Mouse (Mus musculus): ENCODE results near the gene Anxa1. TPM values are rescaled to one million over a fixed set of nuclear protein-coding genes. Genes with fewer than 3 reads are reported as not detected.

Gene Anxa1
- polyA plus RNA-seq (2012; rRNA removed), result 6.1 and 9.1 TPM in 2 replicates
- polyA plus RNA-seq (2014; fragmentation: Nextera tagmentation; extraction: Ambion mirVana), result 34.8 and 43.8 TPM in 2 replicates

DNA sequence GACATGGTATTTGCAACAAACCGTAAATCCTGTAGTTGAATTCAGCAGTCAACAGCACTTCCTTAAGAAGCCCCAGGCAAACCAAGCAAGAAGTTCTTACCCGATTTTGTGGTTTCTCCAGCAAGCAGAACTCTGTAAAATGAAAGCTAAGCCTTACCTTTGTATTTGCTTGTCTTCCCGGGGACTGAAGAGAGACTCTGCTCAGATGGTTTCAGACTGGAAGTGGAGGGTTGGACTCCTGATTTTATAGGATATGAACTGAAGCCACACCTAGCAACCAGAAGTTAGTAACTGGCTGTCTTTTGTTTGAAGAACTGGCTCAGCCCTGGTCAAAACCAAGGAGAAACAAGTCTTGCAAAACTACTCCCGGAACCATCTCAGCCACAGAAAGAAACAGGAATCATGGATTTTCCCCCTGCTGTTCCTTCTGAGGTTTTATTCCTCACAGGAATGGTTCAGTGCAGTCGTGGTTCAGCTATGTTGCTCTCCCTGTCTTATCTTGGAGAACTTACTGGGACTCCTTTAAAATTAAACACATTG is at the start of gene Anxa1:
Gene Anxa1, minus strand, starts transcription at position 490 of the 540 bp plus-strand sequence.
- TF ChIP-seq CTCF (IDR thresholded peaks at IDR 0.05; ENCODE audit: low read depth) (no peak), EP300 (IDR thresholded peaks at IDR 0.05; ENCODE audit: low read depth) (no peak)
- no peak within 1 kb of the TSS for H3K9ac ChIP-seq (replicated peaks)
- H3K4me3 ChIP-seq (ENCODE audit: insufficient read depth in 1 of 2, low read depth in 2 of 2, low read length in 2 of 2), result peak within 1 kb of the TSS in 1 of 2 experiments; percentile 12; a peak in 3 of 4 replicates
- no peaks in the 10 kb centered on the region for H3K27me3 ChIP-seq (ENCODE audit: control insufficient read depth, insufficient read depth, low read length)
- no peak for ATAC-seq (ENCODE audit: insufficient read depth)
- no peak within 1 kb of the TSS for H3K27ac ChIP-seq
- no peak within 1 kb of the TSS for H3K4me2 ChIP-seq (ENCODE audit: low read depth)
- peak in 1 of 3 experiments; percentile 10 for DNase-seq (ENCODE audit: low read depth in 3 of 3, low spot score in 3 of 3)
- H3K4me1 ChIP-seq (replicated peaks; ENCODE audit: control insufficient read depth in 2 of 2, insufficient read depth in 2 of 2, low read length in 1 of 2), result no peaks in the 10 kb centered on the region
- no peaks in the 10 kb centered on the region for H3K9me3 ChIP-seq (ENCODE audit: control insufficient read depth, low read length)
- no peaks in the 10 kb centered on the region for H3K36me3 ChIP-seq (replicated peaks; ENCODE audit: control insufficient read depth, insufficient read depth, low read depth)
- WGBS (ENCODE audit: insufficient replicate concordance), result 5% methylated on average over 5 of the region's 5 CpGs

GRCm38 (mm10) chr19:20437043-20437442 is 46.3 kb upstream of the Anxa1 start:
- ATAC-seq (ENCODE audit: insufficient read depth) (no peak), DNase-seq (ENCODE audit: low read depth in 3 of 3, low spot score in 3 of 3) (no peak)
- Histone ChIP-seq H3K4me3 (ENCODE audit: insufficient read depth in 1 of 2, low read depth in 2 of 2, low read length in 2 of 2) (no peak overlapping the region), H3K36me3 (replicated peaks; ENCODE audit: control insufficient read depth, insufficient read depth, low read depth) (no peaks in the 10 kb centered on the region), H3K9me3 (ENCODE audit: control insufficient read depth, low read length) (no peaks in the 10 kb centered on the region), H3K27me3 (ENCODE audit: control insufficient read depth, insufficient read depth, low read length) (no peaks in the 10 kb centered on the region), H3K9ac (replicated peaks) (no peak overlapping the region), H3K4me2 (ENCODE audit: low read depth) (no peak overlapping the region), H3K4me1 (replicated peaks; ENCODE audit: control insufficient read depth in 2 of 2, insufficient read depth in 2 of 2, low read length in 1 of 2) (no peaks in the 10 kb centered on the region), H3K27ac (no peak overlapping the region)
- WGBS (ENCODE audit: insufficient replicate concordance), result 34% methylated on average over 5 of the region's 5 CpGs
- TF ChIP-seq EP300 (IDR thresholded peaks at IDR 0.05; ENCODE audit: low read depth), result no peak
- no peak for TF ChIP-seq CTCF (IDR thresholded peaks at IDR 0.05; ENCODE audit: low read depth)

GRCm38 (mm10) chr19:20434541-20434940 is 43.8 kb upstream of the Anxa1 start:
- Histone ChIP-seq H3K4me1 (replicated peaks; ENCODE audit: control insufficient read depth in 2 of 2, insufficient read depth in 2 of 2, low read length in 1 of 2) (no peaks in the 10 kb centered on the region), H3K36me3 (replicated peaks; ENCODE audit: control insufficient read depth, insufficient read depth, low read depth) (no peaks in the 10 kb centered on the region), H3K27ac (no peak overlapping the region), H3K27me3 (ENCODE audit: control insufficient read depth, insufficient read depth, low read length) (no peaks in the 10 kb centered on the region), H3K4me2 (ENCODE audit: low read depth) (no peak overlapping the region), H3K9ac (replicated peaks) (no peak overlapping the region), H3K4me3 (ENCODE audit: insufficient read depth in 1 of 2, low read depth in 2 of 2, low read length in 2 of 2) (no peak overlapping the region), H3K9me3 (ENCODE audit: control insufficient read depth, low read length) (no peaks in the 10 kb centered on the region)
- DNase-seq (ENCODE audit: low read depth in 3 of 3, low spot score in 3 of 3) (peak in 2 of 3 experiments; percentile 6 to 29), ATAC-seq (ENCODE audit: insufficient read depth) (no peak)
- 4% methylated on average over 3 of the region's 3 CpGs for WGBS (ENCODE audit: insufficient replicate concordance)
- no peak for TF ChIP-seq EP300 (IDR thresholded peaks at IDR 0.05; ENCODE audit: low read depth)
- TF ChIP-seq CTCF (IDR thresholded peaks at IDR 0.05; ENCODE audit: low read depth), result peak; percentile 80

DNA sequence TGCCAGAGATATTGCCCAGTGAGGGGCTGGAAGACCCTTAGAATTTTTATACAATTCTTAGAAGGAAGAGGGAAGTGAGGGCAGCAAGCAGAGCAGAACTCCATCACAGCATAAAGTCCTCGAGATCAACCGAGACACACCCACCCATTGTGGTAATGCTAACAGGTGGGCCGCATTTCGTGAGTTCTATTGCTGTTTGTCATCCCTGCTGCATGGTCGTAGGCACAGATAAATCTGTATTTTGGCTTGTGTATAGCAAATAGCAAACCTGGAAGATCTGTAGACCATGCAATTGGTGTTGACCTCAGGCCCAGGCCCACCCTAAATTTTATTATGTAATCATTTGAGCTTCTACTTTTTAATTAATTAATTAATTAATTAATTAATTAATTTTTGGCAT is 43.2 kb upstream of the Anxa1 start:
- Histone ChIP-seq H3K9ac (replicated peaks) (no peak overlapping the region), H3K36me3 (replicated peaks; ENCODE audit: control insufficient read depth, insufficient read depth, low read depth) (no peaks in the 10 kb centered on the region), H3K4me3 (ENCODE audit: insufficient read depth in 1 of 2, low read depth in 2 of 2, low read length in 2 of 2) (no peak overlapping the region), H3K9me3 (ENCODE audit: control insufficient read depth, low read length) (no peaks in the 10 kb centered on the region), H3K4me2 (ENCODE audit: low read depth) (no peak overlapping the region), H3K4me1 (replicated peaks; ENCODE audit: control insufficient read depth in 2 of 2, insufficient read depth in 2 of 2, low read length in 1 of 2) (no peaks in the 10 kb centered on the region), H3K27me3 (ENCODE audit: control insufficient read depth, insufficient read depth, low read length) (no peaks in the 10 kb centered on the region), H3K27ac (no peak overlapping the region)
- WGBS (ENCODE audit: insufficient replicate concordance), result 60% methylated on average over 5 of the region's 5 CpGs
- DNase-seq (ENCODE audit: low read depth in 3 of 3, low spot score in 3 of 3) (no peak), ATAC-seq (ENCODE audit: insufficient read depth) (no peak)
- no peak for TF ChIP-seq EP300 (IDR thresholded peaks at IDR 0.05; ENCODE audit: low read depth)
- TF ChIP-seq CTCF (IDR thresholded peaks at IDR 0.05; ENCODE audit: low read depth), result no peak

GRCm38 (mm10) chr19:20426443-20427161 is 35.9 kb upstream of the Anxa1 start:
- TF ChIP-seq CTCF (IDR thresholded peaks at IDR 0.05; ENCODE audit: low read depth) (no peak), EP300 (IDR thresholded peaks at IDR 0.05; ENCODE audit: low read depth) (no peak)
- Histone ChIP-seq H3K36me3 (replicated peaks; ENCODE audit: control insufficient read depth, insufficient read depth, low read depth) (no peaks in the 10 kb centered on the region), H3K4me1 (replicated peaks; ENCODE audit: control insufficient read depth in 2 of 2, insufficient read depth in 2 of 2, low read length in 1 of 2) (no peaks in the 10 kb centered on the region), H3K9ac (replicated peaks) (no peak overlapping the region), H3K4me3 (ENCODE audit: insufficient read depth in 1 of 2, low read depth in 2 of 2, low read length in 2 of 2) (no peak overlapping the region), H3K27ac (no peak overlapping the region), H3K9me3 (ENCODE audit: control insufficient read depth, low read length) (no peaks in the 10 kb centered on the region), H3K4me2 (ENCODE audit: low read depth) (no peak overlapping the region), H3K27me3 (ENCODE audit: control insufficient read depth, insufficient read depth, low read length) (no peaks in the 10 kb centered on the region)
- no peak for ATAC-seq (ENCODE audit: insufficient read depth)
- WGBS (ENCODE audit: insufficient replicate concordance), result 71% methylated on average over 12 of the region's 12 CpGs
- no peak for DNase-seq (ENCODE audit: low read depth in 3 of 3, low spot score in 3 of 3)
